Mouse (Mus musculus) heart, embryonic 11.5 days (tissue): Measurements from ENCODE around the gene Dcpp2. TPM values are rescaled to one million over a fixed set of nuclear protein-coding genes. Genes with fewer than 3 reads are reported as not detected.

Source experiments
- ATAC-seq: fragments of 200-750 bp; cut with Nextera tagmentation; replicated peaks from 2 replicates; pipeline ENCODE4 v1.8.0; 2017; ENCODE audit warnings: moderate library complexity; ENCODE audit not compliant: insufficient number of reproducible peaks, low FRiP score, low TSS enrichment
- H3K27ac ChIP-seq: fragments of 300-500 bp; sonication (generic); 2 replicates; pipeline ENCODE4 v1.5.1; 2014; ENCODE audit warnings: mild to moderate bottlenecking, low read depth, low read length
- H3K27me3 ChIP-seq: fragments of 300-500 bp; sonication (generic); 2 replicates; pipeline ENCODE4 v1.6.1; 2014; ENCODE audit warnings: mild to moderate bottlenecking, low read length, mixed read lengths; ENCODE audit not compliant: control insufficient read depth, insufficient read depth
- H3K36me3 ChIP-seq: fragments of 300-500 bp; sonication (generic); 2 replicates; pipeline ENCODE4 v1.6.1; 2014; ENCODE audit warnings: mild to moderate bottlenecking, low read length, moderate library complexity, mixed read lengths; ENCODE audit not compliant: control insufficient read depth, insufficient read depth
- H3K4me1 ChIP-seq: fragments of 300-500 bp; sonication (generic); 2 replicates; pipeline ENCODE4 v1.6.1; 2014; ENCODE audit warnings: low read length; ENCODE audit not compliant: control insufficient read depth, insufficient read depth
- H3K4me2 ChIP-seq: fragments of 300-500 bp; sonication (generic); 2 replicates; pipeline ENCODE4 v1.6.1; 2014; ENCODE audit warnings: mild to moderate bottlenecking, moderate library complexity
- H3K4me3 ChIP-seq: fragments of 300-500 bp; sonication (generic); 2 replicates; pipeline ENCODE4 v1.5.1; 2014; ENCODE audit warnings: low read depth, low read length
- H3K9ac ChIP-seq: fragments of 300-500 bp; sonication (generic); 2 replicates; pipeline ENCODE4 v1.6.1; 2014; ENCODE audit warnings: mild to moderate bottlenecking, low read depth, low read length, moderate library complexity
- H3K9me3 ChIP-seq: fragments of 300-500 bp; sonication (generic); replicated peaks from 2 replicates; pipeline ENCODE4 v1.6.1; 2016; ENCODE audit warnings: low read length; ENCODE audit not compliant: control insufficient read depth
- WGBS: fragments of 180-500 bp; shearing (Covaris S2); extraction: QIAGEN DNeasy Blood & Tissue Kit; methylation state at CpG from one replicate; pipeline ENCODE4 v1.1.7; 2014; ENCODE audit not compliant: insufficient replicate concordance; 5-methylcytosine and 5-hydroxymethylcytosine counted together
- polyA plus RNA-seq: library from polyadenylated mRNA; unstranded; fragments of >200 nt; fragmentation: Nextera tagmentation; extraction: Ambion mirVana; gene quantifications from 2 replicates; pipeline ENCODE4 v1.2.1, GENCODE M21; 2014

Dcpp2 gene
- polyA plus RNA-seq, 1 experiment from 2014 or later: not detected

- 42% methylated on average over 5 of the region's 5 CpGs for WGBS
- Histone ChIP-seq H3K27ac (no peak overlapping the region), H3K9me3 (no peaks in the 10 kb centered on the region), H3K9ac (no peak overlapping the region), H3K27me3 (no peaks in the 10 kb centered on the region), H3K4me1 (peaks cover 7% of the 10 kb centered on the region; the same call in 1 of the 2 replicates), H3K36me3 (no peaks in the 10 kb centered on the region), H3K4me2 (no peak overlapping the region), H3K4me3 (no peak overlapping the region)
- ATAC-seq: no peak
Measured at GRCm38 (mm10) chr17:23853292-23853691, 27.4 kb upstream of the Dcpp2 start.

- 73% methylated on average over 10 of the region's 10 CpGs for WGBS
- no peaks in the 10 kb centered on the region for H3K36me3 ChIP-seq
- H3K27ac ChIP-seq: no peak overlapping the region
- H3K4me1 ChIP-seq: peaks cover 7% of the 10 kb centered on the region; the same call in 1 of the 2 replicates
- no peak for ATAC-seq
- no peak overlapping the region for H3K4me3 ChIP-seq
- no peak overlapping the region for H3K4me2 ChIP-seq
- H3K9me3 ChIP-seq: no peaks in the 10 kb centered on the region
- H3K27me3 ChIP-seq: no peaks in the 10 kb centered on the region
- H3K9ac ChIP-seq: no peak overlapping the region
Measured at GRCm38 (mm10) chr17:23854229-23854765, 26.4 kb upstream of the Dcpp2 start.

- Histone ChIP-seq H3K36me3 (no peaks in the 10 kb centered on the region), H3K4me1 (peaks cover 7% of the 10 kb centered on the region; the same call in 1 of the 2 replicates), H3K27ac (no peak overlapping the region), H3K9ac (no peak overlapping the region), H3K9me3 (no peaks in the 10 kb centered on the region), H3K27me3 (peaks cover 4% of the 10 kb centered on the region; the same call in 1 of the 2 replicates), H3K4me3 (no peak overlapping the region), H3K4me2 (no peak overlapping the region)
- WGBS: 73% methylated on average over 6 of the region's 6 CpGs
- ATAC-seq: no peak
Measured at GRCm38 (mm10) chr17:23857193-23857592, 23.5 kb upstream of the Dcpp2 start.

GRCm38 (mm10) chr17:23857913-23858312, 22.8 kb upstream of the Dcpp2 start:
- WGBS: 68% methylated on average over 2 of the region's 2 CpGs
- Histone ChIP-seq H3K36me3 (no peaks in the 10 kb centered on the region), H3K27ac (no peak overlapping the region), H3K4me3 (no peak overlapping the region), H3K4me1 (peaks cover 7% of the 10 kb centered on the region; the same call in 1 of the 2 replicates), H3K9ac (no peak overlapping the region), H3K4me2 (no peak overlapping the region), H3K9me3 (no peaks in the 10 kb centered on the region), H3K27me3 (peaks cover 4% of the 10 kb centered on the region; the same call in 1 of the 2 replicates)
- no peak for ATAC-seq

GRCm38 (mm10) chr17:23862926-23863325, 17.8 kb upstream of the Dcpp2 start:
- no peaks in the 10 kb centered on the region for H3K9me3 ChIP-seq
- no peak overlapping the region for H3K9ac ChIP-seq
- H3K27ac ChIP-seq: no peak overlapping the region
- H3K4me1 ChIP-seq: no peaks in the 10 kb centered on the region
- no peak overlapping the region for H3K4me2 ChIP-seq
- H3K4me3 ChIP-seq: no peak overlapping the region
- H3K36me3 ChIP-seq: no peaks in the 10 kb centered on the region
- no peak for ATAC-seq
- H3K27me3 ChIP-seq: peaks cover 4% of the 10 kb centered on the region; the same call in 1 of the 2 replicates
- WGBS: 81% methylated on average over 4 of the region's 4 CpGs

GRCm38 (mm10) chr17:23867756-23868155, 12.9 kb upstream of the Dcpp2 start, which contains the start of gene Prss21:
Gene Prss21, plus strand, starts transcription at chr17:23868056.
- Histone ChIP-seq H3K4me3 (no peak within 1 kb of the TSS), H3K9ac (no peak within 1 kb of the TSS), H3K4me2 (no peak within 1 kb of the TSS), H3K36me3 (no peaks in the 10 kb centered on the region), H3K27ac (no peak within 1 kb of the TSS), H3K27me3 (no peaks in the 10 kb centered on the region), H3K9me3 (no peaks in the 10 kb centered on the region), H3K4me1 (no peaks in the 10 kb centered on the region)
- ATAC-seq: no peak
- 77% methylated on average over 15 of the region's 15 CpGs for WGBS

GRCm38 (mm10) chr17:23868513-23868912, 12.2 kb upstream of the Dcpp2 start:
- H3K9me3 ChIP-seq: no peaks in the 10 kb centered on the region
- WGBS: 79% methylated on average over 11 of the region's 11 CpGs
- ATAC-seq: no peak

GRCm38 (mm10) chr17:23873884-23874856, 6.5 kb upstream of the Dcpp2 start:
- 45% methylated on average over 8 of the region's 8 CpGs for WGBS
- Histone ChIP-seq H3K4me1 (no peaks in the 10 kb centered on the region), H3K9ac (no peak overlapping the region), H3K9me3 (no peaks in the 10 kb centered on the region), H3K27me3 (no peaks in the 10 kb centered on the region), H3K4me3 (no peak overlapping the region), H3K36me3 (no peaks in the 10 kb centered on the region), H3K4me2 (no peak overlapping the region), H3K27ac (no peak overlapping the region)
- no peak for ATAC-seq

More at GRCm38 (mm10) chr17:23868513-23868912, 12.2 kb upstream of the Dcpp2 start:
- H3K4me2 ChIP-seq: no peak overlapping the region
- H3K4me1 ChIP-seq: no peaks in the 10 kb centered on the region
- H3K9ac ChIP-seq: no peak overlapping the region
- no peaks in the 10 kb centered on the region for H3K27me3 ChIP-seq
- H3K27ac ChIP-seq: no peak overlapping the region
- no peak overlapping the region for H3K4me3 ChIP-seq
- H3K36me3 ChIP-seq: no peaks in the 10 kb centered on the region
